Mouse (Mus musculus): ENCODE results near the gene Pde3b. TPM values are rescaled to one million over a fixed set of nuclear protein-coding genes. Genes with fewer than 3 reads are reported as not detected.

Gene Pde3b
- polyA plus RNA-seq, 1 experiment: 2.6 TPM

- Histone ChIP-seq H3K4me3 (ENCODE audit: low read depth, low read length) (peak overlapping the region; percentile 42), H3K36me3 (ENCODE audit: control insufficient read depth, insufficient read depth, low read length) (no peaks in the 10 kb centered on the region), H3K27ac (ENCODE audit: insufficient read depth, low read depth, low read length) (no peak overlapping the region), H3K4me1 (ENCODE audit: control insufficient read depth, insufficient read depth, insufficient read length, low read length) (no peaks in the 10 kb centered on the region), H3K27me3 (ENCODE audit: control insufficient read depth, insufficient read depth, low read length) (no peaks in the 10 kb centered on the region)
- TF ChIP-seq CTCF (IDR thresholded peaks at IDR 0.05; ENCODE audit: extremely low read depth, insufficient read length, insufficient replicate concordance, low read depth, low read length) (no peak), POLR2A (IDR thresholded peaks at IDR 0.05; ENCODE audit: low read depth, low read length) (no peak)
- 9% methylated on average over 3 of the region's 3 CpGs for WGBS
These were observed 161.8 kb downstream of the Pde3b start for GRCm38 (mm10) chr7:114576931-114577330.

- Histone ChIP-seq H3K36me3 (ENCODE audit: control insufficient read depth, insufficient read depth, low read length) (no peaks in the 10 kb centered on the region), H3K4me3 (ENCODE audit: low read depth, low read length) (no peak overlapping the region), H3K4me1 (ENCODE audit: control insufficient read depth, insufficient read depth, insufficient read length, low read length) (no peaks in the 10 kb centered on the region), H3K27ac (ENCODE audit: insufficient read depth, low read depth, low read length) (no peak overlapping the region), H3K27me3 (ENCODE audit: control insufficient read depth, insufficient read depth, low read length) (no peaks in the 10 kb centered on the region)
- TF ChIP-seq CTCF (IDR thresholded peaks at IDR 0.05; ENCODE audit: extremely low read depth, insufficient read length, insufficient replicate concordance, low read depth, low read length) (no peak), POLR2A (IDR thresholded peaks at IDR 0.05; ENCODE audit: low read depth, low read length) (no peak)
- WGBS: 56% methylated on average over 1 of the region's 1 CpGs
These were observed 162.6 kb downstream of the Pde3b start for GRCm38 (mm10) chr7:114577665-114578064.

- WGBS: 2% methylated on average over 4 of the region's 4 CpGs
- Histone ChIP-seq H3K4me1 (ENCODE audit: control insufficient read depth, insufficient read depth, insufficient read length, low read length) (no peaks in the 10 kb centered on the region), H3K36me3 (ENCODE audit: control insufficient read depth, insufficient read depth, low read length) (no peaks in the 10 kb centered on the region), H3K4me3 (ENCODE audit: low read depth, low read length) (no peak overlapping the region), H3K27ac (ENCODE audit: insufficient read depth, low read depth, low read length) (no peak overlapping the region), H3K27me3 (ENCODE audit: control insufficient read depth, insufficient read depth, low read length) (no peaks in the 10 kb centered on the region)
- TF ChIP-seq CTCF (IDR thresholded peaks at IDR 0.05; ENCODE audit: extremely low read depth, insufficient read length, insufficient replicate concordance, low read depth, low read length) (peak; percentile 40; the same call in 1 of the 2 replicates), POLR2A (IDR thresholded peaks at IDR 0.05; ENCODE audit: low read depth, low read length) (no peak)
These were observed 165.3 kb downstream of the Pde3b start for GRCm38 (mm10) chr7:114580426-114580825.

GRCm38 (mm10) chr7:114581200-114581599, 166.1 kb downstream of the Pde3b start:
- H3K27me3 ChIP-seq (ENCODE audit: control insufficient read depth, insufficient read depth, low read length): no peaks in the 10 kb centered on the region
- no peak for TF ChIP-seq CTCF (IDR thresholded peaks at IDR 0.05; ENCODE audit: extremely low read depth, insufficient read length, insufficient replicate concordance, low read depth, low read length)
- TF ChIP-seq POLR2A (IDR thresholded peaks at IDR 0.05; ENCODE audit: low read depth, low read length): no peak
- H3K4me1 ChIP-seq (ENCODE audit: control insufficient read depth, insufficient read depth, insufficient read length, low read length): no peaks in the 10 kb centered on the region
- 77% methylated on average over 5 of the region's 5 CpGs for WGBS
- no peak overlapping the region for H3K4me3 ChIP-seq (ENCODE audit: low read depth, low read length)
- H3K27ac ChIP-seq (ENCODE audit: insufficient read depth, low read depth, low read length): no peak overlapping the region
- H3K36me3 ChIP-seq (ENCODE audit: control insufficient read depth, insufficient read depth, low read length): no peaks in the 10 kb centered on the region

GRCm38 (mm10) chr7:114582441-114582840, 167.4 kb downstream of the Pde3b start:
- Histone ChIP-seq H3K36me3 (ENCODE audit: control insufficient read depth, insufficient read depth, low read length) (no peaks in the 10 kb centered on the region), H3K27ac (ENCODE audit: insufficient read depth, low read depth, low read length) (no peak overlapping the region), H3K27me3 (ENCODE audit: control insufficient read depth, insufficient read depth, low read length) (no peaks in the 10 kb centered on the region), H3K4me1 (ENCODE audit: control insufficient read depth, insufficient read depth, insufficient read length, low read length) (no peaks in the 10 kb centered on the region), H3K4me3 (ENCODE audit: low read depth, low read length) (no peak overlapping the region)
- WGBS: 26% methylated on average over 2 of the region's 2 CpGs
- TF ChIP-seq CTCF (IDR thresholded peaks at IDR 0.05; ENCODE audit: extremely low read depth, insufficient read length, insufficient replicate concordance, low read depth, low read length) (no peak), POLR2A (IDR thresholded peaks at IDR 0.05; ENCODE audit: low read depth, low read length) (no peak)

Other genes starting within 250 kb of the Pde3b start
- 7.9 and 21.3 TPM in 2 replicates for gene Copb1, start 160.6 kb upstream of the Pde3b start, polyA plus RNA-seq (2012; rRNA removed)
- 21.6 and 39.1 TPM in 2 replicates for gene Psma1, start 139.2 kb upstream of the Pde3b start, polyA plus RNA-seq (2012; rRNA removed)
- 0.44 and 0.53 TPM in 2 replicates for gene Cyp2r1, start 147.7 kb downstream of the Pde3b start, polyA plus RNA-seq (2012; rRNA removed)
- not detected in 2 replicates for gene Calca, start 221.1 kb downstream of the Pde3b start, polyA plus RNA-seq (2012; rRNA removed)